Mouse (Mus musculus) CD4-positive, CD25-positive, alpha-beta regulatory T cell, adult 4 months (primary cell): Measurements from ENCODE around the gene Slc17a8. TPM values are rescaled to one million over a fixed set of nuclear protein-coding genes. Genes with fewer than 3 reads are reported as not detected.
"Not testable (repeated sequence)": the region's sequence is repeated elsewhere in the genome, so short reads cannot be mapped to it uniquely, and the experiment has no call there.

Experiments
- ATAC-seq: one replicate; pipeline ENCODE4 v1.8.0; 2017
- polyA plus RNA-seq, 2 experiments: library from polyadenylated mRNA; unstranded; fragments of 100-300 nt; shearing (Covaris generic); gene quantifications; one replicate each; pipeline ENCODE4 v1.2.1; 2017

The Slc17a8 gene
- polyA plus RNA-seq, result not detected

DNA sequence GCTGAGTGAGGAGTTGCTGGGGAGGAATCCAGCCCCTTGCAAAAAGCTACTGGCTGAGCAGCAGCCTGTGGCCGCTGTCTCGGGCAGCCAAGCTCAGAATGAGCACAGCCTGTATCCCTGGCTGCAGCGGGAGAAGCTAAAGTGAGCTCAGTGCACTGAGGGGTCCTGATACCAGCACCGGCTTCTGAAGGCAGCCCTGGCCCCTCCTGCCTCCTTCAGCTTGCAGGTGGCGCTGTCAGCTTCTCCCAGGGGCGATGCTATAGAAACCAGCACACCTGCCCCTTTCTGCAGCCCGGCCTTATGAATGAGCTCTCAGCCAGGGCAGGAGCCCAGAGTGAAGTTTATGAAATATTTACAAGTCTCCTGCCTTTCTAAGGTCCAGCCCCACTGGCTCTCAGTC, at the start of gene Slc17a8:
TSS of gene Slc17a8 (minus strand) at position 125 of the 400 bp plus-strand sequence.
- no peak for ATAC-seq

GRCm38 (mm10) chr10:89670371-89670770, 49.3 kb upstream of the Slc17a8 start:
- ATAC-seq, result not testable (repeated sequence)

GRCm38 (mm10) chr10:89667571-89667970, 46.5 kb upstream of the Slc17a8 start:
- no peak for ATAC-seq

- no peak for ATAC-seq
Observed at GRCm38 (mm10) chr10:89665679-89666078, 44.6 kb upstream of the Slc17a8 start.

GRCm38 (mm10) chr10:89664977-89665645, 44.1 kb upstream of the Slc17a8 start:
- ATAC-seq, result no peak

GRCm38 (mm10) chr10:89656366-89656765, 35.3 kb upstream of the Slc17a8 start:
- no peak for ATAC-seq

GRCm38 (mm10) chr10:89652912-89653311, 31.9 kb upstream of the Slc17a8 start:
- ATAC-seq, result no peak

GRCm38 (mm10) chr10:89651691-89652090, 30.6 kb upstream of the Slc17a8 start:
- ATAC-seq, result no peak

DNA sequence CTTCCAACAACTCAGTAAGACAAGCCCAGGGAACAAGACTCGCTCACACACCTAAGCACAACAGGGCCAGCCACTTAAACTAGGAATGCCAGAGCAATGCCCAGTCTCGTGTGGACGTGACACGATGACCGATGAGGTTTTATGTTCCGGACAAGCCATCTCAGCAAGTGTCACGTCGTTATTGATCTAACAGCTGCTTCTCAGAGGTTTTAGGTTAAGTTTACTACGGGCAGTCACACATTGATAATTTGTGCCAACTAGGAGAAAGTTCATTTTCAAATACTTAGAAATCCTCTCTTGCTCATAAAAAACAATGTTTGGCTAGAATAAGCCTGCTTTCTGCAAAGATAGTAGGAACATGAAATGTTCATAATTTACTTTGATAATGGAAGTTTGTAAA, 25.9 kb upstream of the Slc17a8 start:
- ATAC-seq, result no peak

- no peak for ATAC-seq
Observed at GRCm38 (mm10) chr10:89637001-89637400, 15.9 kb upstream of the Slc17a8 start.

- no peak for ATAC-seq
Observed at GRCm38 (mm10) chr10:89635018-89635417, 14.0 kb upstream of the Slc17a8 start.

- ATAC-seq, result no peak
Observed at GRCm38 (mm10) chr10:89633736-89634426, 12.8 kb upstream of the Slc17a8 start.

DNA sequence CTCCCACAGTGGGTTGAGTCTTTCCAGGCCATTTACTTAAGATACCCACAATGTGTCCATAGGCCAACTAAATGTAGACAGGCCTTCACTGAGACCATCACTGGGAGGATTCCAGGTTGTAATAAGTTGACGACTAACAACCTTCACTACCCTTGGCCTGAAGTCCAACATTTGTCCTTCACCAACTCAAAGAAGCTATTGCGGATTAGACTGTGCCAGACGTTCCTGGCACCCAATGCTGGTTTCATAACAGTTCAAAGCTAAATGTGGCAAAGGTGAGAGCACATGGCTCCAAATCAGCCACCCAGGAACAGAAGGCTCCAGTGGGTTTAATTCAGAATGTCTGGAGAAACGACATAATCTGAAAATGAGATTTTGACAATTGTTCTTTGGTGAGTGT, 12.1 kb upstream of the Slc17a8 start:
- ATAC-seq, result no peak

GRCm38 (mm10) chr10:89631831-89632230, 10.8 kb upstream of the Slc17a8 start:
- ATAC-seq, result no peak

DNA sequence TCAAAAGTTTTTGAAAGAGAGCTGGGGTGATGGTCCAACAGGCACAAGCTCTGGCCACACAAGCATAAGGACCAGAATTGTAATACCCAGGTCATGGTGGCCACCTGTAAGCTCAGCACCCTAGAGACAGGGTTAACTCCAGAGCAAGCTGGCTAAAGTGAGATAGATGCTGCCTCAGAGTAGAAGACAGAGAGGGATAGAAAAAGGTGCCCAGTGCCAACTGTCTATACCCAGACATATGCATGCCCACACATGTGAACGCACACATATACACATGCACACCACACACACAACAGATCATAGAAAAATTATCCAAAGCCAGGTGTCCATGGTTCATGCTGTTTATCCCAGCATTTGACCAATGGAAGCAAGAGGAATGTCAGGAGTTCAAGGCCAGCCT, 9.5 kb upstream of the Slc17a8 start:
- ATAC-seq, result no peak

DNA sequence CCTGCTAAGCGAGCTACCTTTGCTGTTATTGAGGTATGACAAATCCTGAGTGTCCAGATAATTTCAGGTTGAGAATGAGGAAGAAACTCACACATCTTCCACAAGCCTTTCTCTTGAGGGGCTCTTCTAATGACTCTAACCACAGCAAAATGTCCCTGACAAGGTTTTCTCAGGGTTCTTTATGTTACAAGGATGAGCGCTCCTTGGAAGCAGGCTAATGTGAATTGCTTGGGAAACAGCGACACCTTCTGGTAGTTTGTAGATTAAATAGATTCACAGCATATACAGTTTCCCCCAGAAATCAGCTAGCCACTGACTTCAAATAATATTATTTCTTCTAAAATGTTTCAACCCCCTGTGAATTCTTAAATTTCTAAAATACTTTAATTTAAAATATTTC, 9.0 kb upstream of the Slc17a8 start:
- peak; percentile 88 for ATAC-seq

DNA sequence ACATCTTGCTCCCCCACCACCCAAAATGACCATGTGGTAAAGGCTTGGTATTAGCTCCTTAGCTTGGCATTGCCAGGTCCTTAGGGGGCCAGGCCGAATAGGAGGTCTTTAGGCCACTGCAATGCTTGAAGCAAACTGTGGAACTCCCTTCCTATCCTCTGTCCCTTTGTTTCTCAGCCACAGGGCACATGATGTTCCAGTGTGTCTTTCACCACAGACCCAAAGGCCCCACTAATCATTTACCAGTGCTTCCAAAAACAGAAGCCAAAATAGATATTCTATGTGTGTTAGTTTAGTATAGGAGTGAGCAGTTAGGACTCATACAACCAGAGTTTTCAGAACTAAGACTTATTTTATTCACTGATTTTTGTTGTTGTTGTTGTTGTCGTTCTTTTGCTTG, 5.7 kb upstream of the Slc17a8 start:
- no peak for ATAC-seq

GRCm38 (mm10) chr10:89624196-89624595, 3.1 kb upstream of the Slc17a8 start:
- ATAC-seq, result no peak

- no peak for ATAC-seq
Observed at GRCm38 (mm10) chr10:89599311-89599710, 21.7 kb downstream of the Slc17a8 start.

DNA sequence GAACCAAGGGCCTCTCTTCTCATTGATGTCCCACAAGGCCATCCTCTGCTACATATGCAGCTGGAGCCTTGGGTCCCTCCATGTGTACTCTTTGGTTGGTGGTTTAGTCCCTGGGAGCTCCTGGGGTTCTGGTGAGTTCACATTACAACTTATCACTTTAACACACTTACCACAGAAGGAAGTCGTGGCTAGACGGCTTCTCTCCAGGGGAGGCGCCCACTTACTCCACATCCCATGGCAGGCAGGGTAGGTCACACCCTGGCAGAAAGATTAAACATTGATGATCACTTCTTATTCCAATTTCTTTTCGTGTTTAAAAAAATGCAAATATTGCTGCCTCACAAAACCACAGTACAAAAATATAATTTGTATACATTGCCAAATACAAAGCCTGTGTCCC, 23.8 kb downstream of the Slc17a8 start:
- no peak for ATAC-seq

- ATAC-seq, result no peak
Observed at GRCm38 (mm10) chr10:89595935-89596334, 25.1 kb downstream of the Slc17a8 start.

GRCm38 (mm10) chr10:89595514-89595913, 25.5 kb downstream of the Slc17a8 start:
- no peak for ATAC-seq

- ATAC-seq, result no peak
Observed at GRCm38 (mm10) chr10:89594309-89594708, 26.7 kb downstream of the Slc17a8 start.

GRCm38 (mm10) chr10:89592797-89593196, 28.3 kb downstream of the Slc17a8 start:
- no peak for ATAC-seq
